Mouse (Mus musculus) adipocyte (in vitro differentiated cells): ENCODE results near the gene Zfp213.

Source experiments
- DNase-seq: peaks from one replicate; pipeline ENCODE4 v3.0.0-alpha.2; 2016; ENCODE audit warnings: low spot score

The Zfp213 gene

GRCm38 (mm10) chr17:23572059-23572458 lies 8.0 kb upstream of the Zfp213 start:
- DNase-seq = no peak

- no peak for DNase-seq
Observed at GRCm38 (mm10) chr17:23571084-23571483, 7.0 kb upstream of the Zfp213 start.

GRCm38 (mm10) chr17:23570017-23570416 lies 6.0 kb upstream of the Zfp213 start:
- peak; percentile 74 for DNase-seq

- no peak for DNase-seq
Observed at GRCm38 (mm10) chr17:23568370-23568769, 4.3 kb upstream of the Zfp213 start.

GRCm38 (mm10) chr17:23566787-23567186 lies 2.7 kb upstream of the Zfp213 start:
- DNase-seq = no peak

GRCm38 (mm10) chr17:23564368-23564715 lies 304 bp upstream of the Zfp213 start:
- no peak for DNase-seq

- no peak for DNase-seq
Observed at GRCm38 (mm10) chr17:23559767-23560166, 4.3 kb downstream of the Zfp213 start.

GRCm38 (mm10) chr17:23555243-23555916 lies 8.7 kb downstream of the Zfp213 start:
- no peak for DNase-seq

- DNase-seq = no peak
Observed at GRCm38 (mm10) chr17:23554321-23554720, 9.7 kb downstream of the Zfp213 start.

- no peak for DNase-seq
Observed at GRCm38 (mm10) chr17:23553634-23554120, 10.4 kb downstream of the Zfp213 start.

- DNase-seq = no peak
Observed at GRCm38 (mm10) chr17:23552896-23553633, 11.0 kb downstream of the Zfp213 start.

GRCm38 (mm10) chr17:23551963-23552362 lies 12.1 kb downstream of the Zfp213 start:
- no peak for DNase-seq

GRCm38 (mm10) chr17:23551416-23551815 lies 12.6 kb downstream of the Zfp213 start:
- DNase-seq = no peak

- DNase-seq = no peak
Observed at GRCm38 (mm10) chr17:23550856-23551255, 13.2 kb downstream of the Zfp213 start.

- DNase-seq = peak; percentile 95
Observed at GRCm38 (mm10) chr17:23550188-23550791, 13.7 kb downstream of the Zfp213 start.

- DNase-seq = peak; percentile 45
Observed at GRCm38 (mm10) chr17:23549441-23549840, 14.6 kb downstream of the Zfp213 start.

GRCm38 (mm10) chr17:23548615-23549014 lies 15.4 kb downstream of the Zfp213 start:
- DNase-seq = peak; percentile 90

- no peak for DNase-seq
Observed at GRCm38 (mm10) chr17:23547681-23548443, 16.2 kb downstream of the Zfp213 start.

- peak; percentile 95 for DNase-seq
Observed at GRCm38 (mm10) chr17:23546702-23547505, 17.1 kb downstream of the Zfp213 start.

GRCm38 (mm10) chr17:23546333-23546701 lies 17.7 kb downstream of the Zfp213 start:
- DNase-seq = peak; percentile 95

GRCm38 (mm10) chr17:23545841-23546240 lies 18.2 kb downstream of the Zfp213 start:
- no peak for DNase-seq
